Mouse (Mus musculus) testis, adult 2 months (tissue): ENCODE measurements around the gene Ccdc43. TPM values are rescaled to one million over a fixed set of nuclear protein-coding genes. Genes with fewer than 3 reads are reported as not detected.

Source experiments
- H3K27ac ChIP-seq: fragments of 200-500 bp; 2 replicates; pipeline ENCODE4 v1.5.1; 2012; ENCODE audit warnings: low read depth, low read length; ENCODE audit not compliant: control insufficient read depth, insufficient read depth
- H3K27me3 ChIP-seq: fragments of 200-500 bp; 2 replicates; pipeline ENCODE4 v1.6.1; 2012; ENCODE audit warnings: mild to moderate bottlenecking, low read length, moderate library complexity; ENCODE audit not compliant: control insufficient read depth, insufficient read depth
- H3K36me3 ChIP-seq: fragments of 200-500 bp; 2 replicates; pipeline ENCODE4 v1.6.1; 2012; ENCODE audit warnings: mild to moderate bottlenecking, low read length; ENCODE audit not compliant: control insufficient read depth, insufficient read depth
- H3K4me1 ChIP-seq: fragments of 200-500 bp; 2 replicates; pipeline ENCODE4 v1.6.1; 2012; ENCODE audit warnings: low read length; ENCODE audit not compliant: control insufficient read depth, insufficient read depth
- H3K4me3 ChIP-seq: fragments of 200-500 bp; 2 replicates; pipeline ENCODE4 v1.5.1; 2012; ENCODE audit warnings: low read depth, mild to moderate bottlenecking, low read length, moderate library complexity, mixed read lengths; ENCODE audit not compliant: control insufficient read depth
- CTCF ChIP-seq: fragments of 200-500 bp; IDR thresholded peaks from 2 replicates; pipeline ENCODE4 v1.5.1; 2012; ENCODE audit warnings: low read depth, mild to moderate bottlenecking, inconsistent platforms, low read length, moderate library complexity; ENCODE audit not compliant: control insufficient read depth, insufficient read depth, insufficient replicate concordance
- POLR2A ChIP-seq: fragments of 200-500 bp; IDR thresholded peaks from 2 replicates; pipeline ENCODE4 v1.6.1; 2012; ENCODE audit warnings: low read depth, mild to moderate bottlenecking, inconsistent platforms, low read length, moderate library complexity; ENCODE audit not compliant: control insufficient read depth
- polyA plus RNA-seq: library from polyadenylated mRNA; depleted of rRNA; stranded (reverse); fragments of >200 nt; gene quantifications from 2 replicates; pipeline ENCODE4 v1.2.3, GENCODE M21; 2012

Gene Ccdc43
- polyA plus RNA-seq, 1 experiment: 7.4 TPM

- Histone ChIP-seq H3K27me3 (no peaks in the 10 kb centered on the region), H3K4me3 (no peak overlapping the region), H3K4me1 (peaks cover 4% of the 10 kb centered on the region; the same call in 1 of the 2 replicates), H3K27ac (no peak overlapping the region), H3K36me3 (no peaks in the 10 kb centered on the region)
- no peak for TF ChIP-seq CTCF
- no peak for TF ChIP-seq POLR2A
These were observed 40.7 kb downstream of the Ccdc43 start for GRCm38 (mm10) chr11:102656931-102657330.

- H3K27me3 ChIP-seq: no peaks in the 10 kb centered on the region
- H3K4me3 ChIP-seq: no peak overlapping the region
- H3K4me1 ChIP-seq: peaks cover 4% of the 10 kb centered on the region; the same call in 1 of the 2 replicates
- no peaks in the 10 kb centered on the region for H3K36me3 ChIP-seq
- TF ChIP-seq CTCF (no peak), POLR2A (no peak)
- H3K27ac ChIP-seq: no peak overlapping the region
These were observed 41.2 kb downstream of the Ccdc43 start for GRCm38 (mm10) chr11:102656326-102656926.

GRCm38 (mm10) chr11:102655888-102656287, 41.7 kb downstream of the Ccdc43 start:
- Histone ChIP-seq H3K27me3 (no peaks in the 10 kb centered on the region), H3K27ac (no peak overlapping the region), H3K4me1 (peaks cover 4% of the 10 kb centered on the region; the same call in 1 of the 2 replicates), H3K4me3 (no peak overlapping the region), H3K36me3 (no peaks in the 10 kb centered on the region)
- TF ChIP-seq CTCF: no peak

- H3K27ac ChIP-seq: no peak overlapping the region
- TF ChIP-seq CTCF (no peak), POLR2A (no peak)
- no peaks in the 10 kb centered on the region for H3K27me3 ChIP-seq
- H3K36me3 ChIP-seq: no peaks in the 10 kb centered on the region
- no peaks in the 10 kb centered on the region for H3K4me1 ChIP-seq
- no peak overlapping the region for H3K4me3 ChIP-seq
These were observed 44.7 kb downstream of the Ccdc43 start for GRCm38 (mm10) chr11:102652844-102653243.

GRCm38 (mm10) chr11:102651381-102651780, 46.2 kb downstream of the Ccdc43 start:
- Histone ChIP-seq H3K27me3 (no peaks in the 10 kb centered on the region), H3K4me3 (no peak overlapping the region), H3K4me1 (no peaks in the 10 kb centered on the region), H3K27ac (no peak overlapping the region), H3K36me3 (no peaks in the 10 kb centered on the region)
- TF ChIP-seq POLR2A (no peak), CTCF (peak; percentile 90)

- Histone ChIP-seq H3K4me1 (no peaks in the 10 kb centered on the region; the same call in 1 of the 2 replicates), H3K36me3 (no peaks in the 10 kb centered on the region), H3K27me3 (no peaks in the 10 kb centered on the region)
These were observed 49.7 kb downstream of the Ccdc43 start for GRCm38 (mm10) chr11:102647885-102648284.

GRCm38 (mm10) chr11:102646226-102646625, 51.4 kb downstream of the Ccdc43 start:
- TF ChIP-seq CTCF (no peak), POLR2A (no peak)
- H3K4me3 ChIP-seq: no peak overlapping the region

More at GRCm38 (mm10) chr11:102647885-102648284, 49.7 kb downstream of the Ccdc43 start:
- TF ChIP-seq POLR2A: no peak
- Histone ChIP-seq H3K4me3 (no peak overlapping the region), H3K27ac (no peak overlapping the region)

GRCm38 (mm10) chr11:102643891-102644382, 53.6 kb downstream of the Ccdc43 start:
- H3K4me3 ChIP-seq: no peak overlapping the region
- peak overlapping the region; percentile 21; the same call in 1 of the 2 replicates for H3K27ac ChIP-seq
- no peaks in the 10 kb centered on the region; the same call in 1 of the 2 replicates for H3K4me1 ChIP-seq
- H3K27me3 ChIP-seq: no peaks in the 10 kb centered on the region
- H3K36me3 ChIP-seq: no peaks in the 10 kb centered on the region
- no peak for TF ChIP-seq POLR2A
- no peak for TF ChIP-seq CTCF

More at GRCm38 (mm10) chr11:102646226-102646625, 51.4 kb downstream of the Ccdc43 start:
- H3K27me3 ChIP-seq: no peaks in the 10 kb centered on the region
- H3K36me3 ChIP-seq: no peaks in the 10 kb centered on the region
- H3K4me1 ChIP-seq: no peaks in the 10 kb centered on the region; the same call in 1 of the 2 replicates
- no peak overlapping the region for H3K27ac ChIP-seq
